11 mouse cellular contexts compared by ENCODE assay signal in genomic region chr5:134102720-134103119, GRCm38 (mm10). TPM values are rescaled to one million over a fixed set of nuclear protein-coding genes. Genes with fewer than 3 reads are reported as not detected.
A peak's percentile ranks its signal among the peaks of the same experiment; 100 is the strongest.
DNase-seq lines count a peak whose midpoint lies in the region; ATAC-seq lines count a peak whose summit lies in the region.
"Had no signal": no experiment of that assay in that cellular context is flagged by ENCODE, and none has a peak within 500 bp of the region (broad histone marks: within the 10 kb centered on the region; RNA-seq: fewer than 3 reads in every experiment).

No protein-coding gene starts in this region.

- peak overlapping the region; percentile 18; the same call in 1 of the 2 replicates for H3K27ac ChIP-seq in heart, embryonic 10.5 days
- H3K27ac ChIP-seq: limb, embryonic 15.5 days; stomach, embryonic 15.5 days had no signal

- H3K27me3 ChIP-seq in heart, embryonic 10.5 days (ENCODE audit: insufficient read depth, poor library complexity, severe bottlenecking), result no peaks in the 10 kb centered on the region
- H3K27me3 ChIP-seq: limb, embryonic 15.5 days; stomach, embryonic 15.5 days had no signal

- H3K36me3 ChIP-seq in heart, embryonic 10.5 days, result peaks cover 9% of the 10 kb centered on the region; the same call in 1 of the 2 replicates
- H3K36me3 ChIP-seq: limb, embryonic 15.5 days; stomach, embryonic 15.5 days had no signal

- H3K4me3 ChIP-seq in heart, embryonic 10.5 days, result no peak overlapping the region
- H3K4me3 ChIP-seq: limb, embryonic 15.5 days; stomach, embryonic 15.5 days had no signal

- intact Hi-C loops in heart, postnatal 14 days (cut with DNase I), result no loop called here

- H3K9me3 ChIP-seq in heart, embryonic 10.5 days, result no peaks in the 10 kb centered on the region
- H3K9me3 ChIP-seq: limb, embryonic 15.5 days; stomach, embryonic 15.5 days had no signal

- no peak for DNase-seq in heart, embryonic 10.5 days (ENCODE audit: low spot score)
- no peak for DNase-seq in heart, postnatal 14 days
- peak; percentile 60 for DNase-seq in 416B (ENCODE audit: low read depth)
- peak; percentile 46 for DNase-seq in brain, adult 2 months (ENCODE audit: low read depth, low spot score)
- DNase-seq in cerebellum, postnatal 25 days, result no peak
- DNase-seq in embryo, embryonic 10.5 days (ENCODE audit: low spot score), result no peak
- no peak for DNase-seq in adrenal gland, adult 8-10 months
- DNase-seq: adrenal gland, postnatal 25 days had no signal

- H3K4me1 ChIP-seq in heart, embryonic 10.5 days, result peaks cover 37% of the 10 kb centered on the region

- peak; percentile 47 for ATAC-seq in megakaryocyte progenitor cell, adult 5-6 weeks (replicated peaks; ENCODE audit: poor library complexity)

- 46% methylated on average over 6 of the region's 6 CpGs for WGBS in heart, embryonic 10.5 days

RNA-seq across cellular contexts. Expression of gene Castor2, which starts 3.2 kb away (rescaled TPM):
- polyA plus RNA-seq in heart, embryonic 10.5 days (2016; fragmentation: Nextera tagmentation; extraction: Ambion mirVana), result 5.1 and 5.8 TPM in 2 replicates
- 10 to 100 TPM; 21.8 to 22.3 TPM for total RNA-seq in heart, postnatal 14 days (2021)
- total RNA-seq in megakaryocyte progenitor cell, adult 5-6 weeks (2015), result 2.7 and 2.8 TPM in 2 replicates
- 0.54 and 0.57 TPM in 2 replicates for total RNA-seq in megakaryocyte progenitor cell, adult 5-6 weeks (2017)
- total RNA-seq in adrenal gland, adult 8-10 months (2022), result 10 to 100 TPM; 18.4 to 37.2 (median 23.6) TPM

Comparison
In these comparisons a context has a peak if more than half of its experiments do, and no peak if none do; other contexts are left out.
1. DNase-seq: peak in 416B (single experiment) and brain, adult 2 months (single experiment); none in heart, embryonic 10.5 days (single experiment), heart, postnatal 14 days (0 of 2), cerebellum, postnatal 25 days (0 of 2), embryo, embryonic 10.5 days (single experiment) and adrenal gland, adult 8-10 months (single experiment).
2. RNA of gene Castor2, which starts 3.2 kb away (total RNA-seq): 18.4 to 37.2 TPM in adrenal gland, adult 8-10 months and 21.8 to 22.3 TPM in heart, postnatal 14 days; 0.54 to 2.8 TPM in megakaryocyte progenitor cell, adult 5-6 weeks; every median in the first group is over 4 times any median in the second.